Mouse (Mus musculus) ovary, adult 10 weeks (tissue): Measurements from ENCODE around the gene Mrps33. TPM values are rescaled to one million over a fixed set of nuclear protein-coding genes. Genes with fewer than 3 reads are reported as not detected.

Experiments
- polyA plus RNA-seq: library from polyadenylated mRNA; stranded (reverse); fragments of 350-450 nt; fragmentation: Illumina TruSeq; extraction: RNeasy Lipid Tissue Mini Kit (QIAGEN cat#74804); gene quantifications from one replicate; pipeline ENCODE4 v1.2.3, GENCODE M21; 2014

Gene Mrps33
- 211 TPM for polyA plus RNA-seq

GRCm38 (mm10) chr6:39810612-39811116 is at the start of gene Mrps33:
TSS of gene Mrps33 (minus strand) at chr6:39810988.

Other genes starting within 250 kb of the Mrps33 start
- gene Adck2, start 237.1 kb downstream of the Mrps33 start, polyA plus RNA-seq = 5.6 TPM
- gene Gm42420, start 225.2 kb downstream of the Mrps33 start, polyA plus RNA-seq = not detected
- 54.0 TPM for gene Ndufb2, start 218.4 kb downstream of the Mrps33 start, polyA plus RNA-seq
- gene Braf, start 85.5 kb downstream of the Mrps33 start, polyA plus RNA-seq = 51.3 TPM
- gene Tmem178b, start 62.3 kb upstream of the Mrps33 start, polyA plus RNA-seq = 6.6 TPM